Mouse (Mus musculus): Measurements from ENCODE around the gene Tcte2.

- TF ChIP-seq POLR2A (IDR thresholded peaks at IDR 0.05; ENCODE audit: low read depth, low read length) (no peak), CTCF (conservative IDR thresholded peaks at IDR 0.05; ENCODE audit: insufficient read depth, insufficient read length, low read depth, low read length) (no peak)
Observed at GRCm38 (mm10) chr17:13695211-13695610, 66.4 kb downstream of the Tcte2 start.
